Mouse (Mus musculus): ENCODE measurements around the gene Ppp6r3.

Gene Ppp6r3

GRCm38 (mm10) chr19:3497216-3497615, 78.3 kb downstream of the Ppp6r3 start:
- no peak for DNase-seq

- no peak for DNase-seq
Observed at GRCm38 (mm10) chr19:3489826-3490225, 85.7 kb downstream of the Ppp6r3 start.

- DNase-seq: no peak
Observed at GRCm38 (mm10) chr19:3482831-3483230, 92.7 kb downstream of the Ppp6r3 start.

GRCm38 (mm10) chr19:3480101-3480500, 95.4 kb downstream of the Ppp6r3 start:
- no peak for DNase-seq

- DNase-seq: no peak
Observed at GRCm38 (mm10) chr19:3476996-3477395, 98.6 kb downstream of the Ppp6r3 start.

- DNase-seq: no peak
Observed at GRCm38 (mm10) chr19:3471218-3471617, 104.3 kb downstream of the Ppp6r3 start.

- no peak for DNase-seq
Observed at GRCm38 (mm10) chr19:3467574-3467973, 108.0 kb downstream of the Ppp6r3 start.

GRCm38 (mm10) chr19:3459986-3460385, 115.6 kb downstream of the Ppp6r3 start:
- DNase-seq: no peak

- no peak for DNase-seq
Observed at GRCm38 (mm10) chr19:3458331-3459099, 117.0 kb downstream of the Ppp6r3 start.

- no peak for DNase-seq
Observed at GRCm38 (mm10) chr19:3457700-3458099, 117.8 kb downstream of the Ppp6r3 start.

GRCm38 (mm10) chr19:3451649-3452048, 123.9 kb downstream of the Ppp6r3 start:
- peak in 1 of 2 experiments; percentile 7 for DNase-seq

GRCm38 (mm10) chr19:3451170-3451569, 124.4 kb downstream of the Ppp6r3 start:
- peak; percentile 56 to 58 for DNase-seq

- no peak for DNase-seq
Observed at GRCm38 (mm10) chr19:3450714-3451113, 124.8 kb downstream of the Ppp6r3 start.

- DNase-seq: no peak
Observed at GRCm38 (mm10) chr19:3449248-3449647, 126.3 kb downstream of the Ppp6r3 start.

GRCm38 (mm10) chr19:3447348-3447747, 128.2 kb downstream of the Ppp6r3 start:
- DNase-seq: no peak

GRCm38 (mm10) chr19:3441092-3441491, 134.5 kb downstream of the Ppp6r3 start:
- no peak for DNase-seq

GRCm38 (mm10) chr19:3440667-3441066, 134.9 kb downstream of the Ppp6r3 start:
- no peak for DNase-seq

- DNase-seq: no peak
Observed at GRCm38 (mm10) chr19:3437980-3438379, 137.6 kb downstream of the Ppp6r3 start.

- DNase-seq: no peak
Observed at GRCm38 (mm10) chr19:3436840-3437239, 138.7 kb downstream of the Ppp6r3 start.

- no peak for DNase-seq
Observed at GRCm38 (mm10) chr19:3435824-3436223, 139.7 kb downstream of the Ppp6r3 start.

GRCm38 (mm10) chr19:3434641-3435040, 140.9 kb downstream of the Ppp6r3 start:
- no peak for DNase-seq

GRCm38 (mm10) chr19:3434124-3434523, 141.4 kb downstream of the Ppp6r3 start:
- DNase-seq: no peak

- DNase-seq: no peak
Observed at GRCm38 (mm10) chr19:3431969-3432368, 143.6 kb downstream of the Ppp6r3 start.

GRCm38 (mm10) chr19:3431066-3431465, 144.5 kb downstream of the Ppp6r3 start:
- DNase-seq: no peak
